Comparison of ENCODE assay signal across 15 mouse cellular contexts in genomic region chr12:112489134-112489533, GRCm38 (mm10). TPM values are rescaled to one million over a fixed set of nuclear protein-coding genes. Genes with fewer than 3 reads are reported as not detected.
A peak's percentile ranks its signal among the peaks of the same experiment; 100 is the strongest.
DNase-seq lines count a peak whose midpoint lies in the region; ATAC-seq and TF ChIP-seq lines count a peak whose summit lies in the region.
"Had no signal": no experiment of that assay in that cellular context is flagged by ENCODE, and none has a peak within 500 bp of the region (broad histone marks: within the 10 kb centered on the region; RNA-seq: fewer than 3 reads in every experiment).

TSS of gene A530016L24Rik (plus strand) at chr12:112489448.

- H3K9me3 ChIP-seq in stomach, embryonic 15.5 days: no peaks in the 10 kb centered on the region
- no peaks in the 10 kb centered on the region for H3K9me3 ChIP-seq in stomach, postnatal 0 days (ENCODE audit: control insufficient read depth, low read length)
- H3K9me3 ChIP-seq in embryonic facial prominence, embryonic 10.5 days: no peaks in the 10 kb centered on the region
- H3K9me3 ChIP-seq in heart, embryonic 14.5 days (ENCODE audit: control insufficient read depth, low read length): no peaks in the 10 kb centered on the region
- no peaks in the 10 kb centered on the region for H3K9me3 ChIP-seq in limb, embryonic 15.5 days
- no peaks in the 10 kb centered on the region for H3K9me3 ChIP-seq in forebrain, embryonic 11.5 days (ENCODE audit: control insufficient read depth, low read length)
- H3K9me3 ChIP-seq: hindbrain, embryonic 12.5 days; midbrain, embryonic 13.5 days; neural tube, embryonic 12.5 days had no signal

- TF ChIP-seq CTCF in stomach, postnatal 0 days (IDR thresholded peaks at IDR 0.05; ENCODE audit: low read depth): no peak

- no peaks in the 10 kb centered on the region for H3K36me3 ChIP-seq in stomach, embryonic 15.5 days
- no peaks in the 10 kb centered on the region for H3K36me3 ChIP-seq in stomach, postnatal 0 days (ENCODE audit: control insufficient read depth, insufficient read depth, low read length)
- H3K36me3 ChIP-seq in embryonic facial prominence, embryonic 10.5 days (replicated peaks): no peaks in the 10 kb centered on the region
- no peaks in the 10 kb centered on the region for H3K36me3 ChIP-seq in heart, embryonic 14.5 days (ENCODE audit: control insufficient read depth, insufficient read depth, low read length)
- no peaks in the 10 kb centered on the region for H3K36me3 ChIP-seq in limb, embryonic 15.5 days
- H3K36me3 ChIP-seq in forebrain, embryonic 11.5 days (ENCODE audit: control insufficient read depth, insufficient read depth, low read length): no peaks in the 10 kb centered on the region
- H3K36me3 ChIP-seq: hindbrain, embryonic 12.5 days; midbrain, embryonic 13.5 days; neural tube, embryonic 12.5 days had no signal

- H3K4me3 ChIP-seq in stomach, embryonic 15.5 days (replicated peaks): no peak within 1 kb of the TSS
- no peak within 1 kb of the TSS for H3K4me3 ChIP-seq in stomach, postnatal 0 days (ENCODE audit: low read depth, low read length)
- no peak within 1 kb of the TSS for H3K4me3 ChIP-seq in embryonic facial prominence, embryonic 10.5 days
- no peak within 1 kb of the TSS for H3K4me3 ChIP-seq in heart, embryonic 14.5 days (ENCODE audit: control insufficient read depth in 1 of 2, insufficient read depth in 1 of 2, low read depth in 1 of 2, low read length in 2 of 2)
- H3K4me3 ChIP-seq in limb, embryonic 15.5 days: no peak within 1 kb of the TSS
- H3K4me3 ChIP-seq in forebrain, embryonic 11.5 days (ENCODE audit: low read depth, low read length): no peak within 1 kb of the TSS
- H3K4me3 ChIP-seq: hindbrain, embryonic 12.5 days; midbrain, embryonic 13.5 days; neural tube, embryonic 12.5 days had no signal

- no peaks in the 10 kb centered on the region for H3K27me3 ChIP-seq in stomach, embryonic 15.5 days (replicated peaks)
- H3K27me3 ChIP-seq in stomach, postnatal 0 days (ENCODE audit: control insufficient read depth, insufficient read depth, low read length): no peaks in the 10 kb centered on the region
- H3K27me3 ChIP-seq in embryonic facial prominence, embryonic 10.5 days (replicated peaks; ENCODE audit: low read depth, poor library complexity, severe bottlenecking): no peaks in the 10 kb centered on the region
- H3K27me3 ChIP-seq in heart, embryonic 14.5 days (ENCODE audit: control insufficient read depth, insufficient read depth, low read length): no peaks in the 10 kb centered on the region
- no peaks in the 10 kb centered on the region for H3K27me3 ChIP-seq in limb, embryonic 15.5 days
- H3K27me3 ChIP-seq in forebrain, embryonic 11.5 days (ENCODE audit: control insufficient read depth, insufficient read depth, low read length): no peaks in the 10 kb centered on the region
- H3K27me3 ChIP-seq: neural tube, embryonic 12.5 days had no signal

- H3K4me2 ChIP-seq in stomach, embryonic 15.5 days: no peak within 1 kb of the TSS
- H3K4me2 ChIP-seq in stomach, postnatal 0 days (replicated peaks; ENCODE audit: low read depth): no peak within 1 kb of the TSS
- no peak within 1 kb of the TSS; the same call in 1 of the 2 replicates for H3K4me2 ChIP-seq in heart, embryonic 14.5 days (ENCODE audit: low read length)
- 0 out of 2 replicates have a peak within 1 kb of the TSS, but pooled peaks have one; percentile 0 for H3K4me2 ChIP-seq in limb, embryonic 15.5 days
- no peak within 1 kb of the TSS for H3K4me2 ChIP-seq in forebrain, embryonic 11.5 days (ENCODE audit: low read depth, low read length, severe bottlenecking)
- H3K4me2 ChIP-seq: hindbrain, embryonic 12.5 days; midbrain, embryonic 13.5 days; neural tube, embryonic 12.5 days had no signal

- no peak for DNase-seq in stomach, postnatal 0 days (ENCODE audit: low spot score)
- DNase-seq in embryonic facial prominence, embryonic 10.5 days (ENCODE audit: low spot score): no peak
- no peak for DNase-seq in right cerebral cortex, postnatal 4 days
- DNase-seq in forebrain, embryonic 11.5 days (ENCODE audit: low spot score): no peak
- DNase-seq in cerebellum, postnatal 4 days (ENCODE audit: low spot score in 2 of 2): no peak
- DNase-seq: cerebellum, adult 11 months; embryo, embryonic 11 days; kidney, postnatal 25 days had no signal

- WGBS in stomach, embryonic 15.5 days: 81% methylated on average over 8 of the region's 8 CpGs
- WGBS in stomach, postnatal 0 days: 84% methylated on average over 8 of the region's 8 CpGs
- 85% methylated on average over 8 of the region's 8 CpGs for WGBS in embryonic facial prominence, embryonic 10.5 days
- 80% methylated on average over 8 of the region's 8 CpGs for whole genome bisulfite sequencing in heart, embryonic 14.5 days
- WGBS in limb, embryonic 15.5 days: 86% methylated on average over 8 of the region's 8 CpGs
- WGBS in forebrain, embryonic 11.5 days: 90% methylated on average over 8 of the region's 8 CpGs

- no peak for ATAC-seq in stomach, embryonic 15.5 days (ENCODE audit: insufficient read depth, low FRiP score, low read depth)
- no peak for ATAC-seq in stomach, postnatal 0 days (ENCODE audit: low FRiP score, low TSS enrichment)
- ATAC-seq in heart, embryonic 14.5 days (ENCODE audit: insufficient number of reproducible peaks, insufficient read depth, low FRiP score, low read depth): no peak
- no peak for ATAC-seq in limb, embryonic 15.5 days (ENCODE audit: insufficient number of reproducible peaks, low FRiP score, low TSS enrichment, low read depth)
- no peak for ATAC-seq in forebrain, embryonic 11.5 days (replicated peaks; ENCODE audit: low FRiP score)
- ATAC-seq: forebrain, embryonic 14.5 days; midbrain, embryonic 13.5 days had no signal

- 0 out of 2 replicates have a peak within 1 kb of the TSS, but pooled peaks have one; percentile 61 for H3K27ac ChIP-seq in stomach, embryonic 15.5 days
- H3K27ac ChIP-seq in stomach, postnatal 0 days (replicated peaks): no peak within 1 kb of the TSS
- peak within 1 kb of the TSS; percentile 35 for H3K27ac ChIP-seq in embryonic facial prominence, embryonic 10.5 days (replicated peaks)
- H3K27ac ChIP-seq in heart, embryonic 14.5 days (replicated peaks in 1 of 2; ENCODE audit: control insufficient read depth in 1 of 2, insufficient read depth in 1 of 2, low read depth in 2 of 2, low read length in 2 of 2): peak within 1 kb of the TSS; percentile 97
- peak within 1 kb of the TSS; percentile 71 for H3K27ac ChIP-seq in limb, embryonic 15.5 days
- H3K27ac ChIP-seq in forebrain, embryonic 11.5 days (ENCODE audit: low read depth, low read length): no peak within 1 kb of the TSS
- H3K27ac ChIP-seq: midbrain, embryonic 13.5 days; neural tube, embryonic 12.5 days had no signal

- H3K9ac ChIP-seq in stomach, embryonic 15.5 days: no peak within 1 kb of the TSS
- no peak within 1 kb of the TSS for H3K9ac ChIP-seq in stomach, postnatal 0 days (ENCODE audit: low read length)
- H3K9ac ChIP-seq in heart, embryonic 14.5 days (ENCODE audit: low read length): peak within 1 kb of the TSS; percentile 74
- H3K9ac ChIP-seq in limb, embryonic 15.5 days: no peak within 1 kb of the TSS
- H3K9ac ChIP-seq in forebrain, embryonic 11.5 days (ENCODE audit: low read length): no peak within 1 kb of the TSS
- H3K9ac ChIP-seq: hindbrain, embryonic 12.5 days; midbrain, embryonic 13.5 days; neural tube, embryonic 12.5 days had no signal

- peaks cover 25% of the 10 kb centered on the region for H3K4me1 ChIP-seq in stomach, embryonic 15.5 days
- H3K4me1 ChIP-seq in stomach, postnatal 0 days (replicated peaks; ENCODE audit: control insufficient read depth, insufficient read depth): no peaks in the 10 kb centered on the region; the same call in 1 of the 2 replicates
- H3K4me1 ChIP-seq in embryonic facial prominence, embryonic 10.5 days: peaks cover 38% of the 10 kb centered on the region
- peaks cover 49 to 55% of the 10 kb centered on the region in 2 experiments for H3K4me1 ChIP-seq in heart, embryonic 14.5 days (ENCODE audit: control insufficient read depth in 2 of 2, insufficient read depth in 2 of 2, low read length in 2 of 2)
- H3K4me1 ChIP-seq in limb, embryonic 15.5 days: peaks cover 28% of the 10 kb centered on the region
- H3K4me1 ChIP-seq in forebrain, embryonic 11.5 days (replicated peaks; ENCODE audit: control insufficient read depth, insufficient read depth, low read length): no peaks in the 10 kb centered on the region; the same call in 1 of the 2 replicates

- TF ChIP-seq EP300 in stomach, postnatal 0 days (optimal IDR thresholded peaks at IDR 0.05): no peak

RNA-seq across cellular contexts. Expression of gene A530016L24Rik, which starts in this region (rescaled TPM):
- polyA plus RNA-seq in stomach, embryonic 15.5 days (2015; fragmentation: Nextera tagmentation; extraction: Ambion mirVana): 0.18 and 0.21 TPM in 2 replicates
- not detected in 2 replicates for polyA plus RNA-seq in stomach, postnatal 0 days (2015; fragmentation: Nextera tagmentation; extraction: Ambion mirVana)
- polyA plus RNA-seq in embryonic facial prominence, embryonic 10.5 days (2016; fragmentation: Nextera tagmentation; extraction: Ambion mirVana): not detected in 2 replicates
- polyA plus RNA-seq in heart, embryonic 14.5 days (2014; fragmentation: Nextera tagmentation; extraction: Ambion mirVana): 5.6 and 6.4 TPM in 2 replicates
- 0.47 and 0.50 TPM in 2 replicates for polyA plus RNA-seq in limb, embryonic 15.5 days (2015; fragmentation: Nextera tagmentation; extraction: Ambion mirVana)
- 0.13 TPM in 1 of 2 replicates, not detected in the other for polyA plus RNA-seq in forebrain, embryonic 11.5 days (2014; fragmentation: Nextera tagmentation; extraction: Ambion mirVana)

Comparison
In these comparisons a context has a peak if more than half of its experiments do, and no peak if none do; other contexts are left out.
1. H3K27ac ChIP-seq: peak in stomach, embryonic 15.5 days (single experiment), embryonic facial prominence, embryonic 10.5 days (single experiment), heart, embryonic 14.5 days (2 of 2) and limb, embryonic 15.5 days (single experiment); none in stomach, postnatal 0 days (single experiment) and forebrain, embryonic 11.5 days (single experiment).